Mouse (Mus musculus): Measurements from ENCODE around the gene Mcm2.

- no peak for TF ChIP-seq CTCF (IDR thresholded peaks at IDR 0.05; ENCODE audit: low read depth, low read length)
- TF ChIP-seq TAL1 (conservative IDR thresholded peaks at IDR 0.05; ENCODE audit: low read depth, low read length): no peak
- no peak for TF ChIP-seq POLR2AphosphoS5 (IDR thresholded peaks at IDR 0.05; ENCODE audit: insufficient replicate concordance, low read depth, low read length)
- TF ChIP-seq GATA2 (IDR thresholded peaks at IDR 0.05; ENCODE audit: borderline replicate concordance, low read depth, low read length): no peak
Observed at GRCm38 (mm10) chr6:88840791-88841513, 57.6 kb downstream of the Mcm2 start.
